Mouse (Mus musculus): Measurements from ENCODE around the gene Fam124a.
"Not testable (repeated sequence)": the region's sequence is repeated elsewhere in the genome, so short reads cannot be mapped to it uniquely, and the experiment has no call there.

The Fam124a gene

DNA sequence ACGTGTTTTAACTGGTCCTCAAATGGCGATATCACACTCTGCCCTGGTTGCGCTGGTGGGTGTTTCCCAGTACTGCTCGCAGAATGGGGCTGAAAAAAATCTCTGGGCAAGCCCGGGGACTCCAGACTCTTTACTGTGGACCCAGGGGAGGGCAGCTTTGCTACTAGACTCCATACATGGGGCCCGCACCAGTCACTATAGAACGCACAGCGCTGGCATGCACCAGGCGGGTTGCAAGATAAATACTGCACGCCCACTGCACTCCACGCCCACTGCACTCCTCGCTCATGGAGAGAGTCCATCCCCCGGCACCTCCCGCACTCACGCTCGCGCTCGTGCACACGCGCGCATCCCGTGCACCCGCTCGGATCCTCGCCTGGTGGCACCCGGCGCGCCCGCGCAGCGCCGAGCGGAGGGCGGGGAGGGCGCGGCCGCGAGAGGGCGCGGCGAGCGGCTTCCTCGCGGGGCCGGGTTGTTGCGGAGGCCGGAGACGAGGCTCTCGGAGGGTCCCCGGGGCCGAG, at the start of gene Fam124a:
Fam124a (plus strand) TSS at position 429 of the 521 bp plus-strand sequence.
- DNase-seq (ENCODE audit: low read depth, low spot score), result no peak

DNA sequence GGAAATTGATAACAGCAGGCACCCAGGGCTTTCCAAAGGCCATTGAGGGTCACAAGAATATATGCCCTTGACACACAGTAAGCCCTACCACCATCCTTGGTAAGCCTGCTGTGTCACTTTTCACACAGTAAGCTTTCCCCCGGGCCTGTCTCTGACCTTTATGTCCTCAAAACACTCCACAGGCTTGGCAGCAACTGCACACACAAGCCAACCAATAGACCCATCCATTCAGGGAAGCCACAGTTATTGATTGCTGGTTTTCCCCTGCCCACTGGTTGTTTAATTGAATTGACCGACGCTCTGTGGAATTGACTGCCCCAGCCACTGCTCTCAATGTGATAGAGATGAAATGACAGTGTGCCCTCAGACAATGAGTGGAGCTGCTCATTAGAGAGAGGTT, 49.3 kb upstream of the Fam124a start:
- no peak for DNase-seq (ENCODE audit: low read depth, low spot score)

DNA sequence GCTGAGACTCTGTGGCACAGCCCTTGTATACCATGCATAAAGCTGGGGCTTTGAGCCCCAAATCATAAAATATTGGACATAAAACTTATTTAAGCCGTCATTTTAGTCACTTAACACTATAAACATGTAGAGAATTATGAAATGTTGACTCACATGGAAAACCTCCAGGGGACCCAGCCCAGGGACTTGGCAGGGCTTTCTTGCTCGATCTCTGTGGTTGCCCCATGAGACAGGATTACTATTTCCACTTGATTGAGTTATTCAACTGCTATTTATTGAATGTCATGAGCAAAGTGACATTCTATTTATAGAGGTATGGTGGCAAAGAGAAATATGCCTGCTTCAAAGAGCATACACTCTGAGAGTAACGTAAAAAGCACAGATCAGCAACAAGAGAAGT, 46.2 kb upstream of the Fam124a start:
- DNase-seq (ENCODE audit: low read depth, low spot score), result peak; percentile 83

DNA sequence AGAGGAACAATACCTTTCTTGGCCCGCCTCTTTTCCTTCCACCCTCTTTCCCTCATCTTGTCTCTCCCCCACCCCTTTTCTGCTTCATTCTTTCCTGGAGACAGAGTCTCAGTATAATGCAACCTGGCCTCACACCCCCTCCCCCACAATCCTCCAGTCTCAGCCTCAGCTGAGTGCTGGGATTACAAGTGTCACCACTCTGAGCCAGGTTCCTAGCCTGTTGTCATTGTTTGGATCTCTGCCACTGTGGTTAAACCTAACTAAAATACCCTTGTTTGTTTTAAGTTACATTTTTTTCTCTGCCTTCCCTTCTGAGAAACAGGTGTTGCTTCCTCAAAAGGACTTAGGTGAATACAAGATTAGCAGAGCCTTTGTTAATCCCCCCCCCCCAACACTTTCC, 42.7 kb upstream of the Fam124a start:
- DNase-seq (ENCODE audit: low read depth, low spot score), result no peak

DNA sequence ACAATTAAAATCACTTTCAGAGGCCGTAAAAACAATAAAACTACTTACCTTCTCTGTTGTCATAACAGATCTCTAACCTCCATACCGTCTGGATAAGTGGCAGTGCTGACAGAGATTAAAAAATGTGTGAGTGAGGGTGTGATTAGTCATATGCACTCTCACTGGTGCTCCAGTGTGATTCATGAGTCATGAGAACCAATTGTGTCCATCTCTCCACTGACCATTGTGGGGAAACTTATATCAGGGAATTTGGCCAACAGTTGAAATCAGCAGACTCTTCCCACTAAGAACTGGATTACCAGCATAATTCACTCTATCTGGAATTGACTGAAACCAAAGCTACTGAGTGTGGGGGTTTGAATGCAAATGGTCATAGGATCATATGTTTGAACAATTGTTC, 24.6 kb upstream of the Fam124a start:
- peak; percentile 94 for DNase-seq (ENCODE audit: low read depth, low spot score)

DNA sequence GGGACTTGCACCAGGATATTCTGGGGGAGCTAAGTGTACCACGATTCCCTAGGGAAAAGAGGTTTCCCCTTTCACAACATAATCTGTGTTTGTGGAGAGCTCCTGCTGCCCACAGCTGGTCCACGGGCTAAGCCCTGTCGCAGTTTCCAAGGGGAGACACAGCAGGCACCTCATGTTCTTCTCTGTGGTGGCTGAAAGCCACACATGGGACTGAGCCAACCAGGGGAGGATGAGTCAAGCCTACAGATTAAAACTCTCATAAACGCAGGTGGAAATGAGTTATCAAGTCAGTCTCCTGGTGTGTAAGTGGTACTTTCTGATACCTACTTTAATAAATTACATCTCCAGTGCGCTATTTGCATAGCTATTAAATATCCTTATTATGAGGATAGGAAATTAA, 19.4 kb upstream of the Fam124a start:
- peak; percentile 43 for DNase-seq (ENCODE audit: low read depth, low spot score)

DNA sequence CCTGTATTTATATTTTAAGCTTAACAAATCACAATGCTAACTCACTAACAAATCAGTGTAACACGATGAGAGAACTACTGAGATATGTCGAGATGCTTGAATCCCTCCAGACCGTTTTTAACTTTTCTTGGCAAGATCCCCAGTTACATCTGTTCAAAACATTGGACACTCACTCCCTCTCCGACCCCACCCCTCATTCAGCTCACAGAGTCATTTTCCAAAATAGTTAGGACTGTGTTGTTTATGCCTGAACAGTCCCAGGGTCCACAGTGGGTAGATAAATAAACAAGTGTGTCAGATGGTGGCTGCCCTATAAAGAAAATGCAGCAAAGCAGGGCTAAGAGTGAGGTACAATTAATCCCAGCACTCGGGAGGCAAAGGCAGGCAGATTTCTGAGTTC, 18.5 kb upstream of the Fam124a start:
- no peak for DNase-seq (ENCODE audit: low read depth, low spot score)

DNA sequence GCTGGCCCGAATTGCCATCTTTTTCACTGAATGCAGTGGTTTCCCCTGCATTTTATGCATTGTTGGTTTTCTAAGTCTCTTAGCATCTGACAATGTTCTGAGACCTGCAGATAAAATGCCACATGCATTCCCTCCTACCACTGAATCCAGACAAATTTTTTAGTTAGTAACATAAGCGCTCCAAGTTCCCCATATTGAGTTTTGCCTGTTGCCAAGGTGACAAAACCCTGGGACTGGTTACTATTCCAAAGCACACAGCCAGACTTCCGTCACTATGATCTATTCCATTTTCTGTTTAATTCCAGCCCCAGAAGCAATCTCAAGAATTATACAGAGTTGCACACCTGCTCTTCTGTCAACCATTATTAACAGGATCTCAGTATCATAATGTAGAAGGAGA, 15.7 kb upstream of the Fam124a start:
- no peak for DNase-seq (ENCODE audit: low read depth, low spot score)

DNA sequence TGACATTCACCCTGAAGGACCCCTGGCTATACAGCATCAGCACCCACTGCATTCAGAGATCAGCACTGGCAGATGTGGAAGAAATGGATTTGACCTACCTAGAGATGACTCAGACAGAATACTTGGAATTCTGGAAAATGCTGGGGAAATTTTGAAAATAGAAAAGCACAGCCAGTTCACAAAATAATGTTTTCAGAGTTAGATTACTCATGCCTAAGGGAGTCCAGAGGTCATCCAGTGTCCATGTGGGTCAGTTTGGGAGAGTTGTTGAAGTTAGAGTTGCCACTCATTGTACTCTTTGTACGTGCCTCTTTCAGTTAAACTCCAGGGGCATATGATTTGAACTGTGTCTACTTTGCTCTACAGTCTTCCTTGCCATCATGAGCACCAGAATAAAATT, 13.8 kb upstream of the Fam124a start:
- peak; percentile 65 for DNase-seq (ENCODE audit: low read depth, low spot score)

DNA sequence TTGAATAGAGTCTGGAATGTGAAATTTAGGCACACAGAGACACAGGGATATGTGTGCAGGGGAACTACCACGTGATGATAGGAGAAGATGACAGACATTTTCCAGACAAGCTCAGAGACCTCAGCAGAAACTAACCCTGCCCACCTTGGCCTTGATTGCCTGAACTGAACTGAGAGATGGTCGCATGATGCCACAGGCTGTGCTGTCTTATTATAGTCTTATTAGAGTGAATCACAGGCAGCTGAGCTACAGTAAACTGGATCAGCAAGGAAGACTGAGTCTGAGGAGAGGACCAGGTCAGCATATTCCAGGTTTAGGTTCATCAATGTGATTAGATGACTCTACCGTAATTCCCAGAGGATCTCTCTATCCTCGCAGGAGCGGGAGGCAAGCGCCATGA, 9.2 kb upstream of the Fam124a start:
- DNase-seq (ENCODE audit: low read depth, low spot score), result no peak

DNA sequence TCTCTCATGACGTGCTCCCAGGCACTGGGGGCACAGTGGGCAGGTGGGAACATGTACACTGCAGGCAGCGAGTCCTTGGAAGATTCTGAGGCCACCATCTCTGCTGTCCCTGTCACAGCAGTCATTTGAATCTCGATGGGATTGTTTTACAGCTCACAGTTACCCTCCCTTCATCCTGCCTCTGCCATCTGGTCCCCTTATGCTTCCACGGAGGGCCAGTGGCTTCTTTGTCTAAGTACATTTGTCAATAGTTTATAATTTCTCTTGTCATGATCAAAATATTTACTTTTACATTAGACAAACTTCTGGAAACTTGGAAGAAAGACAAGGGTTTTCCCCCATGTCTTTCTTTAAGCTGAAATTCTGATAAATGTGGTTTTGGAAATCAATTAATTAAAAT, 8.8 kb upstream of the Fam124a start:
- DNase-seq (ENCODE audit: low read depth, low spot score), result no peak

DNA sequence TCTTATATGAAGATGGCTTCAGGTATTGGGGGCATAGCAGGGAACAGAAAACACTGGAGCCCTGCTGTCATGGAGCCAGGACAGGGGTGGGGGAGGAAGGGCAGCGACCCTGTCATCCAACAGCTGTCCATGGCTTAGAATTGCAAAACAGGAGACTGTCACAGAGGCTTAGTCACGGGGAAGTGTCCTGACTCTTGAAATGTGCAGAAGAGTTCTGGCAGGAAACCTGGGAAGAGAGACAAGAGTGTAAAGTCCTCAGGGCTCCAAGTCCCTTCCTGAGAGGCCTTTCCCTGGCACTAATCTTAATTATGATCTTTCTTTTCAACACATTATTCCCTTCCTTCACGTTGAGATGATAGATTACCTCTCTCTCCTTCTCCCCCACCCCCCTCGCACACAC, 5.4 kb upstream of the Fam124a start:
- no peak for DNase-seq (ENCODE audit: low read depth, low spot score)

DNA sequence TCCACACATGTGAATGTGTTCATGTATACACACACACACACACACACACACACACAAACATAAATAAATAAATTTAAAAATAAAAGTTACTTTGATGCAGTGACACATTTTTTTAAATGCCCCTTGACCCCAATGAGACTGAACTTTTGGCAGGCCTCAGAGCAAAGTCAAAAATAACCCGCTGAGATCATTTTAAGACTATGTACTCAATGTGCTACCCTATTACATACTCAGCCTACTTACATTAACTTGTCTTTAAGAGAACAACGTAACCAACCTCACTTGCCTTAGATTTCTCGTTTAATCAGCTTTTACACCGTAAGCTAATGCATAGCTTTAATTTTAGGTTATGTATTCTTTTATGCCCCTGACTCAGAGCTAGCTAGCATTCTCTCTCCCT, 2.8 kb upstream of the Fam124a start:
- DNase-seq (ENCODE audit: low read depth, low spot score), result peak; percentile 23

DNA sequence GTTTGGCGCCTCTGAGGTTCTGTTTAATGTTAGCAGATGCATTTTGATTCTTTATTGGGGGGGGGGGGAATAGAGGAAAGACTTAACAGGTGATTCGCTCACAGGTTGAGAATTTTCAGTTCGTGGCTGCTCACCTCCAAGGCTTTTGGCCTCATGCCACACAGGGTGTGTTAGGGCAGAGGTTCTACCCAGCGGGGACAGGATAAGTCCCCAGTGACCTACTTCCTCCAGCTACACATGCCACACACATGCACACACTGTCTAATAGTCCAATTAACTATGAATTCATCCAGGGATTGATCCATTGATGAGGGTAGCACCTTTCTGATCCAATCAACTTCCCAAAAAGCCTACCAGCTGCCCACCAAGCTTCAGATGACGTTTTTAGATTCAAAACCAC, 1.8 kb upstream of the Fam124a start:
- no peak for DNase-seq (ENCODE audit: low read depth, low spot score)

DNA sequence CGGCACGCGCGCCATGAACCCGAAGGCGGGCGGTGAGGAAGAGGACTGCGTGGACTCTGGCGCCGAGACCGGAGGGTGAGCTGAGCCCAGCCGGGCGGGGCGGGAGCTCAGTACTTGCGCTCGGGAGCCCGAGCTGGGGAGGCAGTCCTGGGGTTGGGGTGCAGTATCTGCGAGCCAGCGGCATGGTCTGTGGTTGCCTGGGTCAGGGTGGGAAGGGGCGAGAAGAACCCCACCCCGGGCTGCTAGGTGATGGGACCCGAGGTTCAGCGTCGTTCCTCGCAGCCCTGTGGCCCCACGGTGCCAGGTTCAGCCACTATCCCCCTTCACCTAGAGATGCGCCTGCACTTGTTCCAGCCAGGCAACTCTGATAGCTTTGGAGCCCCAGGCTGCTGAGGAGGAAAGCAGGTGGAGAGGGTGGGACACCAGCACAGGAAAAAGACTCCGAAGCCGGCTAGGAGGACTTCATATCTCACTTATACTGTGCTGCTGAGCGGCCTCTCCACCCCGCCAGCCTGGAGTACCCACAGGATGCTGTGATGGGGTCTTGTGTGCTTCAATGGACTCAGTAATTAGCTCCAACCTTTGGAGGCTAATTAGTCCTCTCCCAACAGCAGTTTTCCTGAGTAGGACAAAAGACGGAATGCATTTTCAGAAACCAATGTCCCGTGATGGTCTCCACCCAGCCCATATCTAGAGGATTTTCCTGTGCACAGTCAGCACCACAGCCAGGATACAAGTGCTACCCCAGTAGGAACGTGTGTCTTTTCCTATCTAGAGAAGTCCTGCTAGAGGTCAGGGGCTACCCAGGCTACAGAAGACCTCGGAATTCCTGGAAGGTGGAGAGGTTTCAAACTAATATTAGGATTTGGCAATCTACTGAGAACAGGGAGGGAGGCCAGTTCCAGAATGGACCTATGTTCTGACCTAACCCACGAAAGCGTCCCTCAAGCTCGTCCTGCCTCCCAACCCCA, 588 bp downstream of the Fam124a start:
- no peak for DNase-seq (ENCODE audit: low read depth, low spot score)

DNA sequence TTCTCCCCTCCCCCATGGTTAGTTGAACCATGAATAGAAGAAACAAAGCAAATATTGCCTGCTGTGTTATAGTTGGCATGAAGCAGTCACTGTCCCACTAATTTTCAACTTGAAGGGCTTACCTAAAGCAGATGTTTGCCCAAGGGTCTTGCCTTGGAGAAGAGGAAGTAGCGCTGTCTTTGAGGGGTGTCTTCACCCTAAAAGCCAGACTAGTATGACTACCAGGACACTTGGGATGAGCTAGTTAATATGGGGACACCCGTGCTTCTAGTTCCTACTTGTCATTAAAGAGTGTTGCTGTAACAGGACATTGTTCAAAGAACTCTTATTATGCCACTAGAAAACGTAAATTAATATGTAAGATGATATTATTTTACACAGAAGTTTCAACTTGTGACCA, 1.6 kb downstream of the Fam124a start:
- DNase-seq (ENCODE audit: low read depth, low spot score), result no peak

DNA sequence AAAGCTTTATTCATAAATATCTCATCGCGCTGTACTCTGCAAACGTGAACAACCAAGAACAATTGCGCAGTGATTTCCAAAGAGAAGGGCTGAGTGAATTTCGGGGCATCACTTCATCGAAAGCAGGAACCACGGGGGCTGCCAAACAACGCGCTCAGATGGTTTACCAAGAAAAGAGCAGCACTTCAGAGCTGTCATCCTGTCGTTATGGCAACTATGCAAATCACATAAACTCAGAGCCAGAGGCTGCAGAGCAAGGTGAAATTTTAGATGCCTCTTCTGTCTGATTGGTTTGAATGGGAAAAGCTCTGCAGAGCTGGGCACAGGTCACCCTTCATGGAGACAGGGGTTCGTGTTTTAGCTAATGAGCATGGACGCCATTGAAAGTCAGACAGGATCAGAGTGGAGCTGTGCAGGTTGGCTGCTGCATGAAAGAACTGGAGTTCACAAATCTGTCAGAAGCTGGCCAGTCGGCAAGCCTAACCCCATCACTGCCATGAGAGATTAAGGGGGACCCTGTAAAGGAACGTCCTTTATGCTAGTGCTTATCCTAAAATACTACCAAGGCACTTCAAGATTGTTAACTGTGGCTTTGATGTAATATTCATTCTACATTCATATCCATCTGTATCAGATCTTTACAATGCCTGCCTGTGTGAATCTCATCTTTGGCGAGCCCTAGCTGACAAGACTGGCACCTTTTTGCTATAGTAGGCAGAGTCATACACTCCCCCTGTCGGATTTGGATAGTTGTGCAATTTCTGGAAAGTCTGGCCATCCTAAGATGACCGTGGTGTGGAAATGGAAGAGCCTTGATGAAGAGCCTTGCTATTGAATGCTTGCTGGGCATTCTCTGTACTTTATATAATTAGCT, 6.6 kb downstream of the Fam124a start:
- no peak for DNase-seq (ENCODE audit: low read depth, low spot score)

DNA sequence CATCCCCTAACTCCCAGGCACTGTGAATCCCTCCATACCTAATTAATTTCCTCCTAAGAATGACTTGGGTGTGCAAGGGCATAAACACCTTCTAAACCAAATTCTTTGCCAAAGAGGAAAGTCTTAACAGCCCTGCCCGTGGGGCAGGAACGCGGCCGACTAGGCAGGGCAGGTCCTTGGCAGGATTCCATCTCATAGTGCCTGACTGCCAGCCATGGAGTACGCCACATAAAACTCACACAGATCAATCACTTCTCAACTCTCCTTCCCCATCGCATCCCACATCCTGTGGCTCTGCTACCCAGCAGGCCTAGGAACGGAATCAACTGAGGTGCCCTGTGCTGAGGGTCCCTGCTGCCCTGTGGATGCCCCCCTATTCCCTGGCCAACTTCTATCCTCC, 8.1 kb downstream of the Fam124a start:
- DNase-seq (ENCODE audit: low read depth, low spot score), result no peak

DNA sequence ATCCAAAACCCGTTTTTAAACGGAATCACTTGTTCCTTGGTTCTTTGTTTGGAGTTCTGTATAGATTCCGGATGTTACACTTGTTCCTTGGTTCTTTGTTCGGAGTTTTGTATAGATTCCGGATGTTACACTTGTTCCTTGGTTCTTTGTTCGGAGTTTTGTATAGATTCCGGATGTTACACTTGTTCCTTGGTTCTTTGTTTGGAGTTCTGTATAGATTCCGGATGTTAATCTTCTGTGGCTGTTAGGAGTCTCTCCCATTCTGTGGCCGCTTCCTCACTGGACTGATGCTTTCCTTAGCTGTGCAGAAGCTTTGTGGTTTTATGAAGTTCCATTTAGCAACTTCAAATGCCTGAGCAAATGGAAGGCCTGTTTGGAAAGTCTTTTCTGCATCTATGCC, 11.3 kb downstream of the Fam124a start, which contains the start of gene Gm4131:
Gm4131 (minus strand) TSS at position 101 of the 400 bp plus-strand sequence.
- not testable (repeated sequence) for DNase-seq (ENCODE audit: low read depth, low spot score)

DNA sequence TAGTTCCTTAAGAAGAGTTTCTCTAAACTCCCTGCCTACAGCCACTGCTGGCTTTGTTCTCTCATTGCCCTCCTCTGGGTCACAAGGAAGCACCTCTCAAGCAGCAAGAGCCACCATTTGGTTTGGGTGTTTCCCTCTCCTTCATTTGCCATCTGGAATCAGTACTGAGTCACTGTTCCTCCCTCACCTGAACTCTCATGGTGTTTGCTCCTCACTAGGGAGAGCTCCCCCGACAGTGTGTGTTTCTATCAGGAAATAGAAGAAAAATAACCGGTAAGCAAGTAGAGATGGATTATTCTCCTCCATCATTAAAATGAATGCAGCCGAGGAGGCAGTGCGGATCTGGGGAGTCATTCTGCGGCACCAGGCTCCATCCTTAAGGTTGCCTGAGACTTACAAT, 13.9 kb downstream of the Fam124a start:
- peak; percentile 25 for DNase-seq (ENCODE audit: low read depth, low spot score)

DNA sequence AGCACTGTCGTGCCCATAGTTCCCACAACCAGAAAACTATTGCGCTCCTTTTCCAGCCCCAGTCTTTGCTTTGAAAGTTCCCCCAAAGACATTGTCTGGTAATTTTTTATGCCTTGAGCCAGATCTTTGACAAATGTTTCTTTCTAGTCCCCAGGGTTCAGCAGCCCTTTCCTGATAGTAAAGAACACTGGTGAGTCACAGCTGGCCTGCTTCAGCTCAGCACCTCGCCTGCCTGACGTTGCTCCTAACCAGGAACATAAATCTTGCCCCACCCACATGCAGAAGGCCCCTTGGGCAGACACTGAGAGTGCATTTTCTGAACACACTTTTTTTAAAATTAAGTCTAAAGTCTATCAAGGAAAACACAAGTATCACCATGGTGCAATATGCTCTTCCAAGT, 14.8 kb downstream of the Fam124a start:
- peak; percentile 87 for DNase-seq (ENCODE audit: low read depth, low spot score)

DNA sequence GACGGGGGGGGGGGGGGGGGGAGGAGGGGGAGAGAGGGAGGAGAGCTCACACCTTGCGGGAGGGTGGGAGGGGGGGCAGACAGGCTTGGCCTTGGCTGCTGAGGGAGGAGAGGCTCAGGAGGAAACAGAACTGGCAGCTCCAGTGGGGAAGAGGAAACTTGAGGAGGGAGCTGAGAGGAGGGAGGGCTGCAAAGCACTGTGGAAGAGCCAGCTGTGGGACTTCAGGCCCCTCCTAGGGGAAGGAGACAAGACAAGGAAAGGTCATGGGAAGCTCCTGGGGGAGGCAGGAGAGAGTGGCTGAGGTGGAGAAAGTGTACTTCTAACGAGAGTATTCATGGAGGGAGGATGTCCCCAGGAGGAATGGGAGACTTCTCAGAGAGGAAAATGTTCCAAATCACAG, 17.9 kb downstream of the Fam124a start:
- DNase-seq (ENCODE audit: low read depth, low spot score), result no peak
